Mouse (Mus musculus) right cerebral cortex, postnatal 25 days (tissue): ENCODE measurements around the gene Cited2.

Experiments
- DNase-seq: peaks from one replicate; pipeline ENCODE4 v3.0.0; 2022

The Cited2 gene

GRCm38 (mm10) chr10:17722653-17723410, at the start of gene Cited2:
Gene Cited2, plus strand, starts transcription at chr10:17723218.
- peak; percentile 98 for DNase-seq

GRCm38 (mm10) chr10:17674454-17674853, 48.6 kb upstream of the Cited2 start:
- DNase-seq, result no peak

- no peak for DNase-seq
These were observed 48.1 kb upstream of the Cited2 start for GRCm38 (mm10) chr10:17674869-17675268.

DNA sequence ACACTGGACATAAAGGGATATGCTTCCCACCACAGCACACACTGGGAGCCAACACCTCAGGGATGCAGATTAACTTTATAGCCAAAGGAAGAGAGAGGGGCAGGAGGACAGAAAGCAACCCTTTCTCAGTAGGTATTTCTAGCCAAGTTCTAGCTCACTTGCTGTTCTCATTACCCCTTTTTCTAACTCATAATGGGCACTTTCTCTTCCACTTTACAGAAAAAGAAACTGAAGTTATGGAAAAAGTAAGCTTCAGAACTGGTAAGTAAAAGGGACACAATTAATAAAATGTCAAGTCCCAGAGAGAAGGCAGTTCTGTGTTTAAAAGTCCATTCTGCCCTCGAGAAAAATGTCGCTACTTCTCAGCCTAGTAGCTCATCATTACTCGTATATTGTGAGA, 46.6 kb upstream of the Cited2 start:
- DNase-seq, result no peak

DNA sequence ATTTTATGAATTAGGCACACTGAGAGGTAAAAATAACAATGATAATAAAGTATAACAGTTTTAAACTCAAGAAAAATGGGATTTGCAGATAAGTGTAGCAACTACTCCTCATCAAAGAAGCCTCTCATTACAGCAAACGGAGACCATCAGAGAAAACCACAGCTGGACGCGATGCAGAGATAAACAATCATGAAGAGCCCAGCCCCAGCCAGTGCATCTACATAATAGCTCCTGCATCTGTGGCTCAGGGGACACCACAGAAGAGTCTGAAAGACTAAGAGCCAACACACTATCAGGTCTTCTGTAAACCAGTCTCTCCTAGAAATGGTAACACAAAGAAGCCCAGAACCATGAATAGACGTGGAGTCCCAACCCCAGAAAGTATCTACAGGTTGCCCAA, 45.7 kb upstream of the Cited2 start:
- DNase-seq, result no peak

GRCm38 (mm10) chr10:17680432-17681382, 42.3 kb upstream of the Cited2 start:
- DNase-seq, result no peak

GRCm38 (mm10) chr10:17681386-17681785, 41.6 kb upstream of the Cited2 start:
- DNase-seq, result no peak

DNA sequence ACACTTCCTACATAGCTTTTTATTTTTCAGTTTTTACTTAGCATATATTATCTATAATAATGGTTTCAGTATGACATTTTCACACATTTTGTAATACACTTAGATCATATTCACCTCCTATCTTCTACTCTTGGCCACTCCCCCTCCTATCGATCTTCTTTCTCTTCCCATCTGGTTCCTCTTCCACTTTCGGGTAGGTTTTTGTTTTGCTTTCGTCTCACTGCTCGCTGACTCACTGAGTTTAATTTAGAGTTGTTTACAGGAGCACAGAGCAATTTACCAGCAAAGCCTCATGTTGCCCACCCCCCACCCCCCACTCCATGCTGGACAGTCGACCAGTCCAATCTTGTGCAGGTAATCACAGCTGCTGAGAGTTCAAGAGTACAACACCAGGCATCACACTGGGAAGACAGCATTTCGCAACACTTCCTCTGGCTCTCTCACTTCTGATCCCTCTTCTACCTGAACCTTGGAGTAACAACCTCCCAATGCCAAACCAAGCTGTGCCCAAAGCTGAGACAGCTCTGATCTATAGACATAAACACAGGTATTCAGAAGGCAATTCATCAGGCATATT, 39.1 kb upstream of the Cited2 start:
- DNase-seq, result no peak

DNA sequence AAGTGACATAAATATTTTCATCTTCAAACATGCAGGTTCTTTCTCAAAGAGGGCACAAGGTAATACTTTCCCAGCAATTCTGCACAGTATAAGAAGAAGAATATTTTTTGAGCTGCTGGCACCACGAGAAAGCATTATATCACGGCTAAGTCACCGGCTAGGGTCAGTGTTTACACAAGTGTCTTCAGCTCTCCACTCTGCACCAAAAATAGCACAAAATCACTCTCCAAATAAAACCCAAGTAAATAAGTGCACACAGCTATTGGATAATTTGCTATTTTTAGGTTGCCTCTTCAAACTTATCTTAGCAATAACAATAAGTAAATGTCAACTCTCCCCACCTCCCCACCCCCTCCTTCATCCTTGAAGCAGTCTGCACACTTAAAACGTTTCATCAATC, 33.2 kb upstream of the Cited2 start:
- DNase-seq, result no peak

DNA sequence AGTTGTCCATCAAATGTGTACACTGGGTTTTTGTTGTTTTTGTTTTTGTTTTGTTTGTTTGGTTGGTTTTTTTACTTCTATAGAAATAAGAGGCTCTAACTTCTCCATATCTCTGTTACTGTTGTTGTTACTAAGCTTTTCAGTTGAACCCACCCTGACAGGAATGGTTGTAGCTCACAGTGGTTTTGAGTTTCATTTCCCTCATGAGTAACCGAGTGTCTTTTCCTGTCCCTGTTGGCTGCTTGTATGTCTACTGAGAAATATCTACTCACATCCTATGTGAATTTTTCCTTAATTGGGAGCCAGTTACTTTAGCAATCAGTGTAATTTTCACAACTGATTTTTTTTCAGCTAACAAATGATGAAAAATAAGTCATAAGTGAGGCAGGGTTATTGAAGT, 31.3 kb upstream of the Cited2 start:
- no peak for DNase-seq

DNA sequence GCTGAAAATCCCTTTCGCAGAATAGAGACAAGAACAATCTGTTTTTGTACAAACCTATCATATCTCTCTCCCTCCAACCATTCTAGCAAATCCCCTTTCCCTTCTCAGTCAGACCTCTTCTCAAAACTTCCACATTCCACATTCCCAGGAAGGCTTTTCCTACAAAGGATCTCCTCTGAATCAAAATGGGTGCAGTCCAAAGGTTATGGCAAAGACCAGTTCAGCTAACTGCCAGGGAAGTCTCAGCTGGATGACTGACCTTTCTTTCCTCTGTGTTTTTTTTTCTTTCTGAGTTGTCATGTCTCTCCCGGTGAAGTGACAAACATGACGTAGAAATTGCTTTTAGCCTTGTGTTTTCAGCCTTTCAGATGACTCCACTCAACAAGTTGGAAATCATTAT, 27.2 kb upstream of the Cited2 start:
- DNase-seq, result no peak

DNA sequence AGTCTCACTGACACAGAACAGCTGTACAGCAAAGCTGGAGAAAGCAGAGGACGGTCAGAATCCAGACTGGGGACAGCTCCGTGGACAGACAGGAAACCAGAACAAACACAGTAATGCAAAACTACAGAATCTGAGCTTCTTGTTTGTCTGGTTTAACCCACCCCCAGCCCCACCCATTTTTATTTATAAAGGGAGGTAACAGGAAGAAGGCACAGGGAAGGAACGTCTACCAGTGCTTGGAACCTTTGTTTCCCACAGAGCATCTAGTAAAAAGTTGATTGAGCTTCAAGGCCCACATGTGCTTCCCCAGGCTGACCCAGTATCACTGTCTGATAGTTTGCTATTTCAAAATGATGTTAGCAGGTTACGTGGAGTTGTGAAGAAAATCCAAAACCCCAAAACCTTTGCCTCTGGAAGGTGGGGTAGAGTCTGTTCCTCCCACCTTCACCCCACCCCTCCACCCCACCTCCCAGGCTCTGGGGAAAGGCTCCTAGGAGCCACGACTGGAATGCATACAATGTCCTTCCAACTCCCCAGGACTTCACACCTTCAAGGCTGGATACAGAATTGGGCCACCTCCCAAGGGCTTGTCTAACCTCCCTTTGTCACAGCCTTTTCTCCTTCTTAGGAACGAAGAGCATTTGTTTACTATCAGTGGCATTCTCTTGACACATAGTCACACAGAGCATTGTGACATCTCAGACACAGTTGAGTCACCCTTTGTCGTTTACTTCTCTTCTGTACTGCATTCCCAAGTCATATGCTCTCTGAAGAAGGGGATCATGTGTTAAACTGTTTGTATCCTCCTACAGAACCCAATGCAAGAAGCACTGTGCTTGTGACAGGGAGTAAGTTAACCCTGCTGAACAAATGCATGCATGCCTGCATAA, 25.4 kb upstream of the Cited2 start:
- DNase-seq, result no peak

DNA sequence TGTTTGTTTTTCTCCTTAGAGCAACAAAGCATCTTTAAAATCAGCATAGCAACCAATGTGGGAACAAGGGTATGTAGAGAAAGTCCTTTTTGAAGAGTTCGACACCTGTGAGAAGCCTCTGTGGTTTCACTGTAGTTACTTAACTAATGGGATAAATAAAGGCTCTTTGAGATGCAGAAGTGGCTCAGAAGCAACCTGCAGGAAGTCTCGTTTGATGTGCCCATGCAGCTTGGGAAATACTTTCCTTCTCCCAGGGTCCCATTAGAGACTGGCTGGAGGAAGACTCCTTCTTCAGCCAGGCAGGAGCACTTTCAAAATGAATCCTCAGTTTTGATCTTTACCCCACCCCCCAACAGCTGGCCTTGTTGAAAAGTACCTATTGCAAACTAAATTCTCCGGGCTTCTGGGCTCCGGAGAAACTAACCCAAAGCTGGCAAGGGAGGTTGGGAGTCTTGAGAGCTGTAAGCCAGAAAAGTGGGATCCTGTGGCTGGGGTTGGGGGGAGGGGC, 17.5 kb upstream of the Cited2 start:
- DNase-seq, result no peak

GRCm38 (mm10) chr10:17710753-17711152, 12.3 kb upstream of the Cited2 start:
- DNase-seq, result no peak

DNA sequence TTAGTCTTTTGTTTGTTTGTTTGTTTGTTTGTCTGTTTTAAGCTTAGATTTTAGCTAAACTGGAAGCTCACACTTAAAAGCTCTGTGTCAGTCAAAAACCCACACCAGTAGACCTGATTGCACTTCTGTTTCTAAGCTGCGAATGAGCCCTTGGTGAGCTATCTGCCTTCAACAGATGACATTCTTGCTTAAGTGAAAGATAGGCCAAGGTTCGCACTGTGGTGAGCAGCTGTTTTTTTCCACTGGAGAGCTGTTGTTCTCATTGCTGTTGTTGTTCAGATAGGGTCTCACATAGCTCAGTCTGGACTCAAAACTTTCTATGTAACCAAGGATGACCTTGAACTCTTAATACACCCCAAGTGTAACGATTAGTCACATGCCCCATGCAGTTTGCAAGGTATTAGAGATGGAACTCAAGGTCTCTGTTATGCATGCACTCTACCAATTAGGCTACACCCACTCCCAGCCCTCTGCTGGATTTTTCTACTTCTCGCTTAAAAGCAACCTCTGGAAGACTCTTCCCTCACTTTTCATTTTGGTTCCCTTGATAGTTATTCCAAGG, 3.9 kb upstream of the Cited2 start:
- no peak for DNase-seq

- no peak for DNase-seq
These were observed 3.4 kb upstream of the Cited2 start for GRCm38 (mm10) chr10:17719646-17720045.

DNA sequence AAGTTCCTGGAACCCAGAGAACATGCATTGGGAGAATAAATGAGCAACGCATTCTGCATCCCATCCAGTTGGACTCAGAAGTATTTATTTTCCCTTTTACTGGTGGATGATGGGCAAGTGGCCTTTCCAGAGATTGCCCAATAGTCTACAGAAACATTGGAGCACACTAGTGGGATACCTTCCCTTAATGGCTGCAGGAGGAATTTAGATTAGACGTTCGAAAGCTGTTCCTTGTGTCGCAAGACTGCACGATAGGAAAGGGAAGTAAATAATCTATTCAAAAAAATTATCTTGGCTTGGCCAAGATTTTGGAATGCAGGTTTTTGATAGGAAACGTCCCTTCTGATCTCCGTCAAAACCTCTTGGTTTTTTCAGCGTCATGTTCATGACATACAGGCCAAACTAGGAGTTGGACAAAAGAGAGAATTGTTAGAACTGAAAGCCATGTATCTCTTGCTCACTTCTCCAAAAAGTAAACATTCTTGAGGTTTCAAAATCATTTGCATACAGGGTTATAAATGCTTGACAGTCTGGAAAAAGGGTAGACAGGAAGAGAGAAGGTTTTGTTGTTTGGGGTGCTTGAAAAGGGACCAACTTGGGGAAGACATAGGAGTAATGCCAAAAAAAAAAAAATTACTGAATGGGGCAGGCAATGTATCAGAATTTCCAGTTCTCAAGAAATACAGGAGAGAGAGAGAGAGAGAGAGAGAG, 2.0 kb upstream of the Cited2 start:
- no peak for DNase-seq

GRCm38 (mm10) chr10:17721602-17722121, 1.4 kb upstream of the Cited2 start:
- peak; percentile 60 for DNase-seq

- peak; percentile 96 for DNase-seq
These were observed 860 bp upstream of the Cited2 start for GRCm38 (mm10) chr10:17722158-17722557.

- no peak for DNase-seq
These were observed 413 bp downstream of the Cited2 start for GRCm38 (mm10) chr10:17723421-17723841.
